Mouse (Mus musculus): ENCODE measurements at regions not wholly inside any gene's neighbourhood (a gene's known extent, or its start where the extent isn't known, plus 50 kb on each side); places are given as distances from the start of the nearest gene placed in this dataset.

DNA sequence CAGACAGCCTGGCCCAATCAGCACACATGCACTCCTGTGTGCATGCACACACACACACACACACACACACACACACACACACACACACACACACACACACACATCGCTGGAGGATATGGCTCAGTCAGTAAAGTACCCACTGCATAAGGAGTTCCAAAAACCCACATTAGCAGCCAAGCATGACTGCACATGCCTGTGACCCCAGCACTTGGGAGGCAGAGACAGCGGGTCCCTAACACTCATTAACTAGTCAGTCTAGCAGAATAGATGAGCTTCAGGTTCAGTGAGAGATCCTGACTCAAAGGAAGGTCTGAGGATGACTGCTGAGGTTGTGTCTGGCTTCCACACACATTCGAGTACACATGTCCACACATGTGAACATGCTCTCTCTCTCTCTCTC is 65.4 kb upstream of the Thy1 start:
- DNase-seq (ENCODE audit: low read depth), result no peak

- no peak for DNase-seq (ENCODE audit: low read depth)
Measured at GRCm38 (mm10) chr9:43981376-43981775, 61.8 kb upstream of the Thy1 start.

GRCm38 (mm10) chr9:43982359-43982889 is 60.8 kb upstream of the Thy1 start:
- peak; percentile 62 for DNase-seq (ENCODE audit: low read depth)

GRCm38 (mm10) chr9:43983220-43983619 is 60.0 kb upstream of the Thy1 start:
- DNase-seq (ENCODE audit: low read depth), result no peak

DNA sequence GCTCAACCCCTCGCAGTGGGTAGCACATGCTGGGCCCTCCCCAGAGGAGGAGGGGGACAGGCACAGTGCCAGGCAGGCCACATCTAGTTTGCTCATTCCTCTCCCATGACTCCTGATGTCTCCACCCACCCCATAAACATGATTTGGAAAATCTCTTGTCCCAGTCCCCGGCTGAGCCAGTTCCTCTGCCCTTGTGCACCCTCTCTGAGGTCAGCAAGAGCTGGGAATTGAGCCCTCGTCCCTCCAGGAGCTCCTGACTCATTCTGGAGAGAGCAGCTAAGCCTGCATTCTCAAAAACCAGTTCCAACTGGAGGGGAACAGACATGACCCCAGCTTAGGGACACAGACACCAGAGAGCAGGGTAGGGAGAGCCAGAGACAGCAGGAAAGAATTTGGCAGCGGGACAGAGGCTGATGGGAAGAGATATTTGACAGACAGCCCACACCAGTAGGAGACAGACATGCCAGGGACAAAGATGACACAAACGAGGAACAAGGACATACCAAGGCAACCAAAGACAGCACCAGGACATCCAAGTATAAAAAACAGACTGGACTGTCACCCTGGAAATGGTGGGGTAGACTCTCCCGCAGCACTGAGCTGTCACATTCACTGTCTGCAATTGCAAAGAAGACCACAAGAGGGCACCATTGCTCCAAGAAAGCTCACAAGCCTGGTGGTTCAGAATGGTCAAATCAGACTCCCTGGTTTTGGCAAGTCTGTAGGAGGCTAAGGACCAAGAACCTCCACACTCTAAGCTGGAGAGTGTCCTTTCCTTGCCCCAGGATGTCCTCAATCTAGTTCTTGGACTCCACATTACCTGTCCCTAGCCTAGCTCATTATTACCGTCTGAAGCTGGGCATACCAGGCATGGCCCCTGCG is 58.8 kb upstream of the Thy1 start:
- peak; percentile 94 for DNase-seq (ENCODE audit: low read depth)

DNA sequence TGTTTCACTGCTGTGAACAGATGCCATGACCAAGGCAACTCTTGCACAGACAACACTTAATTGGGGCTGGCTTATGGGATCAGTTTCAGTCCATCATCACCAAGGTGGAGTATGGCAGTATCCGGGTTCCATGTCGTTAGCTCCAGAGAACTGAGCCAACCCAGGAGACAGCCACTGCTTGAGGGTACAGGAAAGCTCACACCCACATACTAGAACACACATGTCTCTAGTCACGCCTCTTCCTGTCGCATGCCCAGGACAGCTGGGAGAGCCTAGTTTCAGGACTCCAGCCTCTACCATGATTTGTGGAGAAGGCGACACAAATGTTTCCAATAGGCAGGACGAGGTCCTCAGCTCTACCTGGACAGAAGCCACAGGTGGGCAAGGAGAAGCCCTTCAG is 55.2 kb upstream of the Thy1 start:
- DNase-seq (ENCODE audit: low read depth), result no peak

- peak; percentile 90 for DNase-seq (ENCODE audit: low read depth)
Measured at GRCm38 (mm10) chr9:43988981-43989860, 54.0 kb upstream of the Thy1 start.

DNA sequence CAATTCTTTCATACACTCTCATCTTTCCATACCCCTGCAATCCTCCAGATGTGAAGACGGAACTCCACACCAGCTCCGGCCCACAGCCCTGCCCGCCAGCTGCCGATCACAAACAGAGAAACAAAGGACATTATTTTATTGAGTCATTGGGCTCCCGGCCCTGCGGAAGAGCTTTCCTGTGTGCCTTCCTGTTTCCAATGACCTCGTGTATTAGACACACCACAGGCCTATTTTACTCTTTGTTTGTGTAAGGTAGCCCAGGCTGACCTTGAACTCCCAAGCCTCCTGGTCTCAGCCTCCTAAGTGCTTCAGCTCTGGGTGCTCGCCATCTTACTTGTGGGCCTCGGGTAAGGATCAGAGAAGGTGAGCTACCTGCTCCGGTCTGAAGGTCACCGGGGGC is 53.1 kb upstream of the Thy1 start:
- no peak for DNase-seq (ENCODE audit: low read depth)

- DNase-seq (ENCODE audit: low read depth), result no peak
Measured at GRCm38 (mm10) chr9:43993221-43993976, 49.8 kb upstream of the Thy1 start.
